Mouse (Mus musculus): ENCODE measurements around the gene Ugt2b5. TPM values are rescaled to one million over a fixed set of nuclear protein-coding genes. Genes with fewer than 3 reads are reported as not detected.

Ugt2b5 gene
- polyA plus RNA-seq, 1 experiment from 2014 or later: not detected

- H3K27me3 ChIP-seq (ENCODE audit: control insufficient read depth, insufficient read depth, low read length): no peaks in the 10 kb centered on the region
- H3K9me3 ChIP-seq (ENCODE audit: control insufficient read depth, low read length): no peaks in the 10 kb centered on the region
- no peak overlapping the region for H3K9ac ChIP-seq (replicated peaks; ENCODE audit: low read depth, low read length)
- H3K4me3 ChIP-seq (ENCODE audit: low read depth, low read length): no peak overlapping the region
- H3K4me2 ChIP-seq (ENCODE audit: low read depth, low read length): no peak overlapping the region
- no peak overlapping the region for H3K27ac ChIP-seq (ENCODE audit: low read depth, low read length)
- no peaks in the 10 kb centered on the region for H3K4me1 ChIP-seq (ENCODE audit: control insufficient read depth, insufficient read depth, low read length)
- WGBS: 88% methylated on average over 3 of the region's 3 CpGs
- ATAC-seq (ENCODE audit: low read depth): no peak
- H3K36me3 ChIP-seq (ENCODE audit: control insufficient read depth, insufficient read depth, low read length): no peaks in the 10 kb centered on the region
Observed at GRCm38 (mm10) chr5:87086269-87086668, 53.8 kb downstream of the Ugt2b5 start.

Other genes starting within 250 kb of the Ugt2b5 start
- not detected in 2 replicates for gene Ugt2b34, start 233.4 kb downstream of the Ugt2b5 start, polyA plus RNA-seq (2014; fragmentation: Nextera tagmentation; extraction: Ambion mirVana)
- not detected in 2 replicates for gene Ugt2b1, start 213.8 kb downstream of the Ugt2b5 start, polyA plus RNA-seq (2014; fragmentation: Nextera tagmentation; extraction: Ambion mirVana)
- gene Ugt2b35, start 139.5 kb downstream of the Ugt2b5 start, polyA plus RNA-seq (2014; fragmentation: Nextera tagmentation; extraction: Ambion mirVana): not detected in 2 replicates
- gene Ugt2b36, start 47.8 kb downstream of the Ugt2b5 start, polyA plus RNA-seq (2014; fragmentation: Nextera tagmentation; extraction: Ambion mirVana): not detected in 2 replicates
- not detected in 2 replicates for gene Ugt2b37, start 114.5 kb upstream of the Ugt2b5 start, polyA plus RNA-seq (2014; fragmentation: Nextera tagmentation; extraction: Ambion mirVana)
- not detected in 2 replicates for gene Ugt2a3, start 196.9 kb upstream of the Ugt2b5 start, polyA plus RNA-seq (2014; fragmentation: Nextera tagmentation; extraction: Ambion mirVana)